Mouse (Mus musculus) C2C12 (cell line): Measurements from ENCODE around the gene Arhgef40. TPM values are rescaled to one million over a fixed set of nuclear protein-coding genes. Genes with fewer than 3 reads are reported as not detected.

Source experiments
- H3K27me3 ChIP-seq: one replicate; pipeline ENCODE4 v1.6.1; 2011; ENCODE audit not compliant: control insufficient read depth, insufficient read depth, insufficient read length
- H3K36me3 ChIP-seq: one replicate; pipeline ENCODE4 v1.6.1; 2011; ENCODE audit not compliant: control insufficient read depth, insufficient read depth
- H3K4me3 ChIP-seq: one replicate; pipeline ENCODE4 v1.5.1; 2011; ENCODE audit warnings: mild to moderate bottlenecking, control low read depth; ENCODE audit not compliant: poor library complexity, insufficient read depth, severe bottlenecking
- H3K79me2 ChIP-seq: one replicate; pipeline ENCODE4 v1.6.1; 2011; ENCODE audit not compliant: control insufficient read depth, insufficient read depth
- H3K79me3 ChIP-seq: one replicate; pipeline ENCODE4 v1.6.1; 2011; ENCODE audit warnings: low read depth, control low read depth
- H3ac ChIP-seq: one replicate; pipeline ENCODE3; 2011; ENCODE audit warnings: low read depth; ENCODE audit not compliant: control insufficient read depth, insufficient read length
- CEBPB ChIP-seq: IDR thresholded peaks from one replicate; pipeline ENCODE4 v1.6.1; 2011; ENCODE audit warnings: low read depth, mild to moderate bottlenecking, control low read depth, moderate library complexity
- CTCF ChIP-seq: IDR thresholded peaks from one replicate; pipeline ENCODE4 v1.5.1; 2011; ENCODE audit not compliant: control insufficient read depth, insufficient read depth, insufficient read length
- FOSL1 ChIP-seq: IDR thresholded peaks from one replicate; pipeline ENCODE4 v1.8.0; 2011; ENCODE audit warnings: mild to moderate bottlenecking, low read length; ENCODE audit not compliant: poor library complexity, insufficient read depth, severe bottlenecking
- MAX ChIP-seq: IDR thresholded peaks from one replicate; pipeline ENCODE4 v1.6.1; 2011; ENCODE audit warnings: mild to moderate bottlenecking, control low read depth
- MYOD1 ChIP-seq: IDR thresholded peaks from one replicate; pipeline ENCODE4 v1.6.1; 2011; ENCODE audit warnings: low read depth; ENCODE audit not compliant: control insufficient read depth, insufficient read length
- MYOG ChIP-seq: IDR thresholded peaks from one replicate; pipeline ENCODE4 v1.6.1; 2011; ENCODE audit not compliant: control insufficient read depth, insufficient read length; ENCODE audit errors: extremely low read depth
- USF1 ChIP-seq: IDR thresholded peaks from one replicate; pipeline ENCODE4 v1.6.1; 2011; ENCODE audit warnings: low read depth, mild to moderate bottlenecking, control low read depth, moderate library complexity
- polyA plus RNA-seq: library from polyadenylated mRNA; unstranded; fragments of >200 nt; fragmentation: generic; extraction: Trizol; gene quantifications from one replicate; pipeline ENCODE4 v1.2.1, GENCODE M21; 2012; ENCODE audit warnings: missing spikeins

Gene Arhgef40
- polyA plus RNA-seq, 1 experiment = 55.6 TPM

DNA sequence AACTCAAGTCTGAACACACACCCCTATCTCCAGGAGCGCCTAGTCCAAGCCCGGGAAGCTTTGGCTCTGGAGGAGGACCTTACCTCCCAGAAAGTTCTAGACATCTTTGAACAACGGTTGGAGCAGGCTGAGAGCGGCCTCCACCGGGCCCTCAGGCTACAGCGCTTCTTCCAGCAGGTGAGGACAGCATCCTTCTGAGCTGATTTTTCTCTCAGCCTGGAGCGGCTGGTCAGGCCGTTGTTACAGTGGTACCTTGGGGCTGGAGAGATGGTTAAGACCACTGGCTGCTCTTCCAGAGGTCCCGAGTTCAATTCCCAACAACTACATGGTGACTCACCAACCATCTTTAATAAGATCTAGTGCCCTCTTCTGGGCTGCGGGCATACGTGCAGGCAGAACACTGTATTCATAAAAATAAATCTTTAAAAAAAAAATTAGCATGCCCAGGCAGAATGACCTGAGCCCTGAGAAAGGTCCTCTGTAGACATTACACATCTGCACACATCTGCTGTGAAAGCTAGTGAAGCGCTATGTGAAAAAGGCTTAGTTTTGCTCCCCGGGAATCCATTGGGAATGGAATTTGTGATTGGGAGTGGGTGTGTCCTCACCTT is 11.8 kb downstream of the Arhgef40 start:
- TF ChIP-seq MYOD1 = no peak
- TF ChIP-seq MYOG = no peak
- no peak for TF ChIP-seq CTCF
- no peak for TF ChIP-seq MAX
- no peak for TF ChIP-seq USF1
- no peak for TF ChIP-seq CEBPB
- H3K4me3 ChIP-seq = no peak overlapping the region
- H3K79me3 ChIP-seq = no peaks in the 10 kb centered on the region
- H3K79me2 ChIP-seq = no peaks in the 10 kb centered on the region
- peaks cover 72% of the 10 kb centered on the region for H3K36me3 ChIP-seq
- H3ac ChIP-seq = no peak overlapping the region
- H3K27me3 ChIP-seq = no peaks in the 10 kb centered on the region

DNA sequence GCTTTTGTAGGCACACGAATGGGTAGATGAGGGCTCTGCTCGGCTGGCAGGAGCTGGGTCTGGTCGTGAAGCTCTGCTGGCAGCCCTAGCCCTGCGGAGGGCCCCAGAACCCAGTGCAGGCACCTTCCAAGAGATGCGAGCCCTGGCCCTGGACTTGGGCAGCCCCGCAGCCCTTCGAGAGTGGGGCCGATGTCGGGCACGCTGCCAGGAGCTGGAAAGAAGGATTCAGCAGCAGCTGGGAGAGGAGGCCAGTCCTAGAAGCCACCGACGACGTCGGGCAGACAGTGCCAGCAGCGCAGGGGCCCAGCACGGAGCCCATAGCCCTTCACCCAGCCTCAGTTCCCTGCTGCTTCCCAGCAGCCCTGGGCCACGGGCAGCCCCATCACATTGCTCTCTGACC is 12.3 kb downstream of the Arhgef40 start:
- no peaks in the 10 kb centered on the region for H3K27me3 ChIP-seq
- no peak overlapping the region for H3ac ChIP-seq
- H3K36me3 ChIP-seq = peaks cover 70% of the 10 kb centered on the region
- H3K79me3 ChIP-seq = no peaks in the 10 kb centered on the region
- H3K4me3 ChIP-seq = no peak overlapping the region
- no peak for TF ChIP-seq MYOD1
- TF ChIP-seq MAX = no peak
- TF ChIP-seq MYOG = no peak
- TF ChIP-seq CEBPB = no peak
- TF ChIP-seq CTCF = no peak
- TF ChIP-seq FOSL1 = no peak
- TF ChIP-seq USF1 = no peak
- no peaks in the 10 kb centered on the region for H3K79me2 ChIP-seq

DNA sequence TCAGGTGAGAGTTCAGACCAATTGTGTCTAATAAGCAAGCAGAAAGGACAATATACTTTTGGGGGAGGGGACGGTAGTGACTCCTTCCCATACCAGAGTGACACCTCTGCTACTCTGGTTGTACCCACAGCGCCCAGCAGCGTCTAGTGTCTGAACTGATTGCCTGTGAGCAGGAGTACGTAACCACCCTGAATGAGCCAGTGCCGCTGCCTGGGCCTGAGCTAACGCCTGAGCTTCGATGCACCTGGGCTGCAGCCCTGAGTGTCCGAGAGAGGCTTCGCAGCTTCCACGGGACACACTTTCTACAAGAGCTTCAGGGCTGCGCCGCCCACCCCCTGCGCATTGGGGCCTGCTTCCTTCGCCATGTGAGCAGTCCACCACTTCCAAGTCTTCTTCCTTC is 13.0 kb downstream of the Arhgef40 start:
- Histone ChIP-seq H3K27me3 (no peaks in the 10 kb centered on the region), H3K4me3 (no peak overlapping the region), H3ac (no peak overlapping the region), H3K79me3 (no peaks in the 10 kb centered on the region), H3K36me3 (peaks cover 72% of the 10 kb centered on the region), H3K79me2 (no peaks in the 10 kb centered on the region)
- no peak for TF ChIP-seq FOSL1
- TF ChIP-seq MAX = no peak
- no peak for TF ChIP-seq CEBPB

DNA sequence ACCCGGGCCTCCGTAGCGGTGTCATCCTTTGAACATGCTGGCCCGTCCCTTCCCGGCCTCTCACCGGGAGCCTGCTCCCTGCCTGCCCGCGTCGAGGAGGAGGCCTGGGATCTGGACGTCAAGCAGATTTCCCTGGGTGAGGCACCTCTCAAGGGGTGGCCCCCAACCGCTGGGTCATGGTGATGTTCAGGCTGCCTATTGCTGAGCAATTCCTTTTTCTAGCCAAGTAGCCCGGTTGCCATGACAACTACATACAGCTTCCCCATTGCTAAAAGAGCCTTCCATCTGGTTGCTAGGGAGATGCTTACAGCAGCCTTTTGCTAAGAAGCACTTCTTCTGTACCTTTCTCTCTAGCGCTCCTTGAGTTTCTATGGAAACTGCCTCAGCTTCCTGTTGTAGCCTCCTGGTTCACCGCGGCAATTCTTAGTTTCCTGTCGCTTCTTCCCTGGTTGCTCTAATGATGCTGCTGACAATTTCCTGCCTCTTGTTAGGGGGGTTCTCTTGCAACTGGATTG is 19.5 kb downstream of the Arhgef40 start:
- no peaks in the 10 kb centered on the region for H3K79me3 ChIP-seq
- no peak overlapping the region for H3ac ChIP-seq
- TF ChIP-seq MYOD1 (no peak), USF1 (no peak), MYOG (no peak), CTCF (no peak), MAX (no peak), CEBPB (no peak), FOSL1 (no peak)
- no peak overlapping the region for H3K4me3 ChIP-seq
- no peaks in the 10 kb centered on the region for H3K27me3 ChIP-seq
- H3K36me3 ChIP-seq = peaks cover 68% of the 10 kb centered on the region
- no peaks in the 10 kb centered on the region for H3K79me2 ChIP-seq

DNA sequence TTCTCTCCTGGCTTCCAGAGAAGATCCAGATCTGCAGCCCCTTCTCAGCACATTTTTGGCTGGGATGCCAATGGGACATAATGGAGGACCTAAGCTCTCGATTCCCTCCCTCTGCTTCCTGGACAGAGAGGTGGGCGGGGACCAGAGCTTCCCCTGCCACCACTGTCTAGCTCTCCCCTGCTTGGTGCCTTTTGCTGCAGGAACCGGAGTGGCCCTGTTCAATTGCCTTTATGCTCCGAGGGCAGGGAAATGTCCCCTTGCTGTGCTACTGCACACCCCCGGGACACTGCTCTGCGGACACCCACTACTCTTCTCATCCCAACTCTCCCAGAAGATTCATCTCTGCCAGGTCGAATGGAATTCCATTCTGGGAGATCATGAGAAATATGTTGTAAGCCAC is 20.6 kb downstream of the Arhgef40 start:
- no peak overlapping the region for H3K4me3 ChIP-seq
- peaks cover 60% of the 10 kb centered on the region for H3K36me3 ChIP-seq
- TF ChIP-seq MYOD1 = no peak
- no peak overlapping the region for H3ac ChIP-seq
- no peaks in the 10 kb centered on the region for H3K27me3 ChIP-seq
- H3K79me2 ChIP-seq = no peaks in the 10 kb centered on the region
- no peaks in the 10 kb centered on the region for H3K79me3 ChIP-seq

DNA sequence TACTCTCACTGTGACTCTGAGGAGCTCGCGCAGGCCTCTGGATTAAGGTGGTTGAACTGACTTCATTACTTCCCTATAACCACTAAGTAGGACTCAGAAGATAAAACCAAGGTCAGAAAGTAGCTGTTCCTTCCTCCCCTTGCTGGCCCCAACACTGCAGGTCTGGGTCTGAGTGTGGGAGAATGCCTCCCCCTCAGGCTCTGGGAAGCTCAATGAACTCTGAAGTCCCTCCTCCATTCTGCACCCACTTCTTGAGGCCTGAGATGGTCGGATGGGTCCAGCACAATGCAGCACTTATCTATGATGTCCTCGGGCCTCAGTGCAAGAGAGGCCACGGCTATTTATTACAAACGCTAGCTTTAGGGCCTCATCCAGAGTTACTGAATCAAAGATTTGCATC is 21.1 kb downstream of the Arhgef40 start:
- Histone ChIP-seq H3ac (no peak overlapping the region), H3K4me3 (no peak overlapping the region), H3K79me2 (no peaks in the 10 kb centered on the region), H3K27me3 (no peaks in the 10 kb centered on the region), H3K79me3 (no peaks in the 10 kb centered on the region), H3K36me3 (peaks cover 56% of the 10 kb centered on the region)
- TF ChIP-seq CEBPB (no peak), MAX (no peak), MYOG (no peak), CTCF (no peak), MYOD1 (no peak), USF1 (no peak), FOSL1 (no peak)

DNA sequence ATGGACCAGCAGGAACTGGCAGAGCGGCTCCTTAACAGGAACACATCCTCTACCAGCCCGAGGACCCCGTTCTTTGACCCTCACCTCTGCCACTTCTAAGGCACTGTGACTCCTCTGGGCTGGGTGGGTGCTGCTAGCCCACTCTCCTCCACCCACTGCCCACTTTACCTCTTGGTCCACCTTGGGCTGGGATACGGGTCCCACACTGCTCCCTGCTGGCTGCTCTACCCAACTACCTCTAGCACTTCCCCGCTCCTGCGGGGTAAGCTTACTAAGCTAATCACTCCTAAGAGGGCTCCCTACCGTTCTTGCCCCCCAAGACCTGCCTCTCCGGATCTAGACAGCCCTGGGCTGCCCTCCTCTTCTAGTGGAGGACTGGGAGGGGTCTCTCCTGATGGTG is 21.7 kb downstream of the Arhgef40 start:
- Histone ChIP-seq H3K36me3 (peaks cover 52% of the 10 kb centered on the region), H3K79me3 (no peaks in the 10 kb centered on the region), H3K27me3 (no peaks in the 10 kb centered on the region), H3K4me3 (no peak overlapping the region), H3ac (no peak overlapping the region), H3K79me2 (no peaks in the 10 kb centered on the region)
- no peak for TF ChIP-seq MYOG
- TF ChIP-seq CEBPB = no peak
- no peak for TF ChIP-seq USF1
- no peak for TF ChIP-seq CTCF
- no peak for TF ChIP-seq MYOD1
- TF ChIP-seq MAX = no peak
- no peak for TF ChIP-seq FOSL1
